Mouse (Mus musculus): ENCODE measurements at regions not wholly inside any gene's neighbourhood (a gene's known extent, or its start where the extent isn't known, plus 50 kb on each side); places are given as distances from the start of the nearest gene placed in this dataset.

DNA sequence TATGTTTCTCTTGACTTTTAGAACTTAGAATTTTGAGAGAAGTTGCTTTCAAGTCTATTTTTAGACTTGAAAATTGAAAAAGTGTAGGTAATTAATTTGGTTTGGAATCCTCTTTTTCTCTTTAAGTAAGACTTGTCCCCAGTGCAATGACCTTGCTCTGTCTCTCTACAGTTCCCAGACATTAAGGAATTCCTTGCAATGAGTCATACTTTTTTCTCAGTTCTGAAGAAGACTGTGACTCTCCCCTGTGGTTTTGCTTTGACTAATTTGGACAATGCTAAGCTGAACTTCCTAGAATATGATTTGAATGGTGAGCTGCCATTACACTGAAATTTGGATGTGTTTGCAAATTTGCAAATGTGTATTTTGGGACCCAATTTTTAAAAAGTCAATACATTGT is 445.0 kb upstream of the Stxbp6 start:
- no peak overlapping the region for H3K27ac ChIP-seq (replicated peaks)
- H3K4me1 ChIP-seq (replicated peaks; ENCODE audit: control insufficient read depth, insufficient read depth) = no peaks in the 10 kb centered on the region
- no peaks in the 10 kb centered on the region for H3K36me3 ChIP-seq (ENCODE audit: control insufficient read depth, insufficient read depth, low read length)
- no peaks in the 10 kb centered on the region for H3K9me3 ChIP-seq (ENCODE audit: control insufficient read depth, low read length)
- no peak for DNase-seq (ENCODE audit: low spot score)
- H3K4me3 ChIP-seq (ENCODE audit: low read depth, low read length) = no peak overlapping the region
- no peaks in the 10 kb centered on the region for H3K27me3 ChIP-seq (ENCODE audit: control insufficient read depth, insufficient read depth, low read length)
- H3K9ac ChIP-seq (ENCODE audit: low read length) = no peak overlapping the region
- ATAC-seq (ENCODE audit: low FRiP score, low TSS enrichment) = no peak
- no peak overlapping the region for H3K4me2 ChIP-seq (replicated peaks; ENCODE audit: low read depth)
- no peak for TF ChIP-seq EP300 (optimal IDR thresholded peaks at IDR 0.05)
- no peak for TF ChIP-seq CTCF (IDR thresholded peaks at IDR 0.05; ENCODE audit: low read depth)

DNA sequence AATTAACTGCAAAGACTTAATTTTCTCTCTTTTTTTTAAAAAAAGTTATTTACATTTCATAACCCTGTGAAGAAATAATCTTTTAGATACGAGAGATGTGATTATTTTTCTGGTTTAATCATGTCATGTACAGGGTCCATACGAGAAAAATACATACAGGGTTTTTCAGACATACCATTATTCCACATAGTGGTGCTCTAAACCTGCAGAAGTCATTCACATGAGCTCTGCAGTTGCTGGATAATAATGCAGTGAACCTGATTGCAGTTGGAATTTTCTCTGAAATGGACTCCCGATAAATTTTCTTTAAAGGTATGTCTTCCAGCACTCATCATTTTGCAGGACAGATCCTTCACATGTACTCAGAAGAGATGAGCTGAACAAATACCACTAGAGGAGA is 439.9 kb upstream of the Stxbp6 start:
- DNase-seq (ENCODE audit: low spot score) (no peak), ATAC-seq (ENCODE audit: low FRiP score, low TSS enrichment) (no peak)
- Histone ChIP-seq H3K4me2 (replicated peaks; ENCODE audit: low read depth) (no peak overlapping the region), H3K9me3 (ENCODE audit: control insufficient read depth, low read length) (no peaks in the 10 kb centered on the region), H3K4me3 (ENCODE audit: low read depth, low read length) (no peak overlapping the region), H3K9ac (ENCODE audit: low read length) (no peak overlapping the region), H3K27ac (replicated peaks) (no peak overlapping the region), H3K36me3 (ENCODE audit: control insufficient read depth, insufficient read depth, low read length) (no peaks in the 10 kb centered on the region), H3K27me3 (ENCODE audit: control insufficient read depth, insufficient read depth, low read length) (no peaks in the 10 kb centered on the region), H3K4me1 (replicated peaks; ENCODE audit: control insufficient read depth, insufficient read depth) (no peaks in the 10 kb centered on the region)
- no peak for TF ChIP-seq CTCF (IDR thresholded peaks at IDR 0.05; ENCODE audit: low read depth)
- TF ChIP-seq EP300 (optimal IDR thresholded peaks at IDR 0.05) = no peak
- WGBS = 56% methylated on average over 3 of the region's 3 CpGs

- no peaks in the 10 kb centered on the region for H3K9me3 ChIP-seq (ENCODE audit: control insufficient read depth, low read length)
- no peaks in the 10 kb centered on the region for H3K27me3 ChIP-seq (ENCODE audit: control insufficient read depth, insufficient read depth, low read length)
- H3K4me2 ChIP-seq (replicated peaks; ENCODE audit: low read depth) = no peak overlapping the region
- no peak overlapping the region for H3K9ac ChIP-seq (ENCODE audit: low read length)
- 36% methylated on average over 7 of the region's 7 CpGs for WGBS
- DNase-seq (ENCODE audit: low spot score) (no peak), ATAC-seq (ENCODE audit: low FRiP score, low TSS enrichment) (no peak)
- H3K36me3 ChIP-seq (ENCODE audit: control insufficient read depth, insufficient read depth, low read length) = no peaks in the 10 kb centered on the region
- no peak overlapping the region for H3K27ac ChIP-seq (replicated peaks)
- H3K4me1 ChIP-seq (replicated peaks; ENCODE audit: control insufficient read depth, insufficient read depth) = no peaks in the 10 kb centered on the region
- TF ChIP-seq CTCF (IDR thresholded peaks at IDR 0.05; ENCODE audit: low read depth) (no peak), EP300 (optimal IDR thresholded peaks at IDR 0.05) (no peak)
- H3K4me3 ChIP-seq (ENCODE audit: low read depth, low read length) = no peak overlapping the region
Observed at GRCm38 (mm10) chr12:45507400-45507982, 433.0 kb upstream of the Stxbp6 start.

DNA sequence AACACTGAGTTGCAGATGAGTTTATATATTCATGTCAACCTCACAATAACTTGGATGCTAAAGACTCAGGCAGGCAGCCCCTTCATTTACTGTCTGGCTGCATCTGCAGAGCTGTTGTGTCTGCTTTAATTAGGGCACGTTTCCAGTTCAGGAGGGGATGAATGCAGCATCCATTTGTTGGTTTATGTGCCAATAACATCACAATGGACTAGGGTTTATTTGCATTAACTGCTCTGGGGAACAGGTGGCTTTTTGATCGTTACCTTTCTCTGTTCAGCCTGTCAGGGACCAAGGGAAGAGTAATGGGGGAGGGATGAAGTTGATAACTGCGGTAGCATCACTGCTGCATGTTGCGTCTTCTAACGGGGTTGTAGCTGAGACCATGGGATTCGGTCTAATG is 425.3 kb upstream of the Stxbp6 start:
- DNase-seq (ENCODE audit: low spot score) (no peak), ATAC-seq (ENCODE audit: low FRiP score, low TSS enrichment) (no peak)
- Histone ChIP-seq H3K4me1 (replicated peaks; ENCODE audit: control insufficient read depth, insufficient read depth) (no peaks in the 10 kb centered on the region), H3K9ac (ENCODE audit: low read length) (no peak overlapping the region), H3K27me3 (ENCODE audit: control insufficient read depth, insufficient read depth, low read length) (no peaks in the 10 kb centered on the region), H3K4me3 (ENCODE audit: low read depth, low read length) (no peak overlapping the region), H3K9me3 (ENCODE audit: control insufficient read depth, low read length) (no peaks in the 10 kb centered on the region), H3K36me3 (ENCODE audit: control insufficient read depth, insufficient read depth, low read length) (no peaks in the 10 kb centered on the region), H3K4me2 (replicated peaks; ENCODE audit: low read depth) (no peak overlapping the region), H3K27ac (replicated peaks) (no peak overlapping the region)
- 53% methylated on average over 6 of the region's 6 CpGs for WGBS
- TF ChIP-seq CTCF (IDR thresholded peaks at IDR 0.05; ENCODE audit: low read depth) (no peak), EP300 (optimal IDR thresholded peaks at IDR 0.05) (no peak)

DNA sequence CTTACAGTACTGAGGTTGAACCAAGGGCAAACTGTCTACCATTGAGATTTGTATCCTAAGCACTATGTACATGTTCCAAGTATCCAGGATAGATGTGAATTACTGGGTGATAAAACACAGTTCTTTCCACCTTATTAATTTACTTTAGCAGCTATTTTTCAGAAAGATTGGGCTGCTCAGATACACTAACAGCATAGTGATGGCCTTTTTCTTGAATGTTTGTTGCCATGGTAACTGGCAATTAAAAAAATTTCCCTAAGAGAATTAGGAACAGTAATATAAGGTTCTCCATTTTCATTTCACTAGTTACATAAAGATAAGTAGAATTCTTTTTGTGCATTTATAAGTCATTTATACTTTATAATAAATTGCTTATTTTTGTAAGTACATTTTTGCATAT is 423.7 kb upstream of the Stxbp6 start:
- Histone ChIP-seq H3K27me3 (ENCODE audit: control insufficient read depth, insufficient read depth, low read length) (no peaks in the 10 kb centered on the region), H3K36me3 (ENCODE audit: control insufficient read depth, insufficient read depth, low read length) (no peaks in the 10 kb centered on the region), H3K27ac (replicated peaks) (no peak overlapping the region), H3K4me3 (ENCODE audit: low read depth, low read length) (no peak overlapping the region), H3K9ac (ENCODE audit: low read length) (no peak overlapping the region), H3K4me1 (replicated peaks; ENCODE audit: control insufficient read depth, insufficient read depth) (no peaks in the 10 kb centered on the region), H3K9me3 (ENCODE audit: control insufficient read depth, low read length) (no peaks in the 10 kb centered on the region), H3K4me2 (replicated peaks; ENCODE audit: low read depth) (no peak overlapping the region)
- no peak for TF ChIP-seq EP300 (optimal IDR thresholded peaks at IDR 0.05)
- no peak for TF ChIP-seq CTCF (IDR thresholded peaks at IDR 0.05; ENCODE audit: low read depth)
- DNase-seq (ENCODE audit: low spot score) = no peak
- ATAC-seq (ENCODE audit: low FRiP score, low TSS enrichment) = no peak

DNA sequence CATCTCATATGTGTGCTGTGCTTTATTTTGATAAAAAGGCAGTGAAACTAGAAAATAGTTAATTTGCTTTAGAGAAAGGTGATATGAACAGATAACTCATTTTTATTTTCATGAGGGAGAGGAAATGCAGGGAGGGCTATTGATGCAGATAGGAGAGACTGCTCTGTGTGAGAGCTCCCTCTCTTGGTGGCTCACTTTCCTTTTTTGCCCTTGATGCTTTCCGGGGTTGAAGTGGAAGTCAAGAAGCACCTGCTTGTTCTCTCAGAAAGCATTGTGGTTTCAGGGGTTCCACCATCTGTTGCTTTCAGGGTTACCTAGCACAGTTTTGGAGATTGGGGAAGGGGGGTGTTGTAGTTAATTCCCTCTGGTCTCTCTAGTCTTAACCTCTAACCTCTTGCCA is 414.5 kb upstream of the Stxbp6 start:
- Histone ChIP-seq H3K9me3 (ENCODE audit: control insufficient read depth, low read length) (no peaks in the 10 kb centered on the region), H3K4me2 (replicated peaks; ENCODE audit: low read depth) (no peak overlapping the region), H3K4me1 (replicated peaks; ENCODE audit: control insufficient read depth, insufficient read depth) (no peaks in the 10 kb centered on the region), H3K36me3 (ENCODE audit: control insufficient read depth, insufficient read depth, low read length) (no peaks in the 10 kb centered on the region), H3K9ac (ENCODE audit: low read length) (no peak overlapping the region), H3K27me3 (ENCODE audit: control insufficient read depth, insufficient read depth, low read length) (no peaks in the 10 kb centered on the region), H3K27ac (replicated peaks) (no peak overlapping the region), H3K4me3 (ENCODE audit: low read depth, low read length) (no peak overlapping the region)
- no peak for DNase-seq (ENCODE audit: low spot score)
- no peak for ATAC-seq (ENCODE audit: low FRiP score, low TSS enrichment)
- TF ChIP-seq CTCF (IDR thresholded peaks at IDR 0.05; ENCODE audit: low read depth) (peak; percentile 5; the same call in 1 of the 2 replicates), EP300 (optimal IDR thresholded peaks at IDR 0.05) (no peak)
- 54% methylated on average over 1 of the region's 1 CpGs for WGBS
